Mouse (Mus musculus) CH12.LX (cell line): ENCODE results near the gene Dydc1. TPM values are rescaled to one million over a fixed set of nuclear protein-coding genes. Genes with fewer than 3 reads are reported as not detected.

ENCODE experiments used
- DNase-seq: peaks from one replicate; pipeline ENCODE4 v3.0.0-alpha.2; 2013; ENCODE audit errors: extremely low read depth
- H3K27ac ChIP-seq: 2 replicates; pipeline ENCODE4 v1.5.1; 2012; ENCODE audit warnings: low read depth, mild to moderate bottlenecking, control low read depth, moderate library complexity; ENCODE audit not compliant: insufficient read depth
- H3K27me3 ChIP-seq: replicated peaks from 2 replicates; pipeline ENCODE3; 2012; ENCODE audit warnings: inconsistent platforms
- H3K36me3 ChIP-seq, 2 experiments: replicated peaks in 1 of 2; 2 replicates each; pipeline versions ENCODE3 to v1.6.1; 2012; ENCODE audit warnings: inconsistent platforms in 1 of 2, low read length in 1 of 2, mild to moderate bottlenecking in 1 of 2, mixed read lengths in 1 of 2, moderate library complexity in 1 of 2; ENCODE audit not compliant: control insufficient read depth in 1 of 2, insufficient read depth in 1 of 2
- H3K4me1 ChIP-seq, 2 experiments: 2 replicates each; pipeline ENCODE4 v1.6.1; 2012; ENCODE audit warnings: inconsistent platforms in 1 of 2, moderate library complexity in 1 of 2; ENCODE audit not compliant: insufficient read depth in 2 of 2, control insufficient read depth in 1 of 2
- H3K4me2 ChIP-seq: 2 replicates; pipeline ENCODE4 v1.6.1; 2012; ENCODE audit warnings: low read depth, mild to moderate bottlenecking, control low read depth; ENCODE audit not compliant: poor library complexity, insufficient read depth, severe bottlenecking
- H3K4me3 ChIP-seq, 3 experiments: fragments of 150-350 bp in 1 of 3; sonication (generic) in 1 of 3; replicated peaks in 1 of 3; 2 replicates each; pipeline versions ENCODE3 to v1.5.1; 2011 to 2012; ENCODE audit warnings: low read depth in 2 of 3, low read length in 2 of 3, mild to moderate bottlenecking in 2 of 3, moderate library complexity in 2 of 3, control low read depth in 1 of 3, improper control_type of control experiment in 1 of 3, inconsistent platforms in 1 of 3, mixed read lengths in 1 of 3; ENCODE audit not compliant: poor library complexity in 1 of 3
- H3K79me2 ChIP-seq: replicated peaks from 2 replicates; pipeline ENCODE4 v1.6.1; 2012; ENCODE audit warnings: mild to moderate bottlenecking, moderate library complexity; ENCODE audit not compliant: control insufficient read depth, poor library complexity, insufficient read depth, severe bottlenecking; ENCODE audit errors: extremely low read depth
- H3K9ac ChIP-seq: 2 replicates; pipeline ENCODE4 v1.6.1; 2012; ENCODE audit warnings: low read depth, mild to moderate bottlenecking, control low read depth, moderate library complexity; ENCODE audit not compliant: insufficient read depth
- H3K9me3 ChIP-seq: replicated peaks from 2 replicates; pipeline ENCODE3; 2012; ENCODE audit warnings: low read length, inconsistent platforms, mixed read lengths
- BHLHE40 ChIP-seq: IDR thresholded peaks from 2 replicates; pipeline ENCODE4 v1.6.1; 2011; ENCODE audit warnings: mild to moderate bottlenecking, low read depth, low read length, improper control_type of control experiment
- CHD1 ChIP-seq: IDR thresholded peaks from 2 replicates; pipeline ENCODE4 v1.6.1; 2012; ENCODE audit warnings: low read depth, low read length, improper control_type of control experiment, inconsistent platforms
- CTCF ChIP-seq, 2 experiments: IDR thresholded peaks in 1 of 2; conservative IDR thresholded peaks in 1 of 2; 2 replicates each; pipeline ENCODE4 v1.5.1; 2011 to 2012; ENCODE audit warnings: low read depth in 2 of 2, low read length in 2 of 2, improper control_type of control experiment in 1 of 2, inconsistent platforms in 1 of 2, mild to moderate bottlenecking in 1 of 2, moderate library complexity in 1 of 2
- GABPA ChIP-seq: IDR thresholded peaks from 2 replicates; pipeline ENCODE4 v1.6.1; 2012; ENCODE audit warnings: low read depth, low read length, improper control_type of control experiment, inconsistent platforms; ENCODE audit not compliant: insufficient replicate concordance
- IRF4 ChIP-seq: IDR thresholded peaks from 2 replicates; pipeline ENCODE4 v1.6.1; 2014; ENCODE audit warnings: low read depth, mild to moderate bottlenecking, inconsistent platforms, low read length, improper control_type of control experiment
- KAT2A ChIP-seq: IDR thresholded peaks from 2 replicates; pipeline ENCODE4 v1.6.1; 2012; ENCODE audit warnings: low read length, improper control_type of control experiment, inconsistent platforms; ENCODE audit not compliant: insufficient replicate concordance
- MAX ChIP-seq: IDR thresholded peaks from 2 replicates; pipeline ENCODE4 v1.6.1; 2011; ENCODE audit warnings: low read length, improper control_type of control experiment
- NELFE ChIP-seq: IDR thresholded peaks from 2 replicates; pipeline ENCODE4 v1.6.1; 2011; ENCODE audit warnings: low read depth, low read length, improper control_type of control experiment
- NRF1 ChIP-seq: IDR thresholded peaks from 2 replicates; pipeline ENCODE4 v1.6.1; 2014; ENCODE audit warnings: low read depth, mild to moderate bottlenecking, inconsistent platforms, low read length, improper control_type of control experiment, moderate library complexity
- RAD21 ChIP-seq: IDR thresholded peaks from 2 replicates; pipeline ENCODE4 v1.6.1; 2011; ENCODE audit warnings: low read depth, mild to moderate bottlenecking, low read length, improper control_type of control experiment, moderate library complexity
- SMC3 ChIP-seq: IDR thresholded peaks from 2 replicates; pipeline ENCODE4 v1.6.1; 2011; ENCODE audit warnings: low read depth, low read length, improper control_type of control experiment
- TCF12 ChIP-seq: IDR thresholded peaks from 2 replicates; pipeline ENCODE4 v1.6.1; 2014; ENCODE audit warnings: low read depth, mild to moderate bottlenecking, inconsistent platforms, low read length, improper control_type of control experiment
- USF1 ChIP-seq: IDR thresholded peaks from 2 replicates; pipeline ENCODE4 v1.6.1; 2014; ENCODE audit warnings: low read depth, mild to moderate bottlenecking, inconsistent platforms, low read length, improper control_type of control experiment
- USF2 ChIP-seq: conservative IDR thresholded peaks from 2 replicates; pipeline ENCODE4 v1.6.1; 2011; ENCODE audit warnings: low read depth, low read length, improper control_type of control experiment
- ZC3H11A ChIP-seq: IDR thresholded peaks from 2 replicates; pipeline ENCODE4 v1.6.1; 2012; ENCODE audit warnings: low read depth, mild to moderate bottlenecking, inconsistent platforms, low read length, improper control_type of control experiment
- ZKSCAN1 ChIP-seq: IDR thresholded peaks from 2 replicates; pipeline ENCODE4 v1.6.1; 2012; ENCODE audit warnings: low read depth, inconsistent platforms, low read length, improper control_type of control experiment, borderline replicate concordance
- dilution Hi-C: fragments of 300-500 bp; cut with MboI; formaldehyde crosslinking; loops from 2 replicates; pipeline ENCODE4 v1.14.3; 2020; ENCODE audit warnings: low sequenced_read_pairs; ENCODE audit not compliant: extremely low pct_unique_long_range_greater_than_20kb, extremely low pct_ligation_motif_present
- in situ Hi-C: fragments of 300-500 bp; cut with MboI; formaldehyde crosslinking; loops from 3 replicates; pipeline ENCODE4 v1.14.3; 2019; ENCODE audit warnings: low sequenced_read_pairs, low pct_ligation_motif_present, low pct_unique_long_range_greater_than_20kb, mixed read lengths
- polyA plus RNA-seq: library from polyadenylated mRNA; unstranded; fragments of >175 nt; gene quantifications from 2 replicates; pipeline ENCODE4 v1.2.1, GENCODE M21; 2012; ENCODE audit warnings: low read depth; ENCODE audit not compliant: insufficient read length
- total RNA-seq, 2 experiments: library from RNA; depleted of rRNA; stranded (reverse); fragments of 300-350 nt in 1 of 2; fragments of >200 nt in 1 of 2; gene quantifications; 2 replicates each; pipeline ENCODE4 v1.2.3; 2012 to 2014

The Dydc1 gene
- total and polyA plus RNA-seq, 3 experiments = not detected

DNA sequence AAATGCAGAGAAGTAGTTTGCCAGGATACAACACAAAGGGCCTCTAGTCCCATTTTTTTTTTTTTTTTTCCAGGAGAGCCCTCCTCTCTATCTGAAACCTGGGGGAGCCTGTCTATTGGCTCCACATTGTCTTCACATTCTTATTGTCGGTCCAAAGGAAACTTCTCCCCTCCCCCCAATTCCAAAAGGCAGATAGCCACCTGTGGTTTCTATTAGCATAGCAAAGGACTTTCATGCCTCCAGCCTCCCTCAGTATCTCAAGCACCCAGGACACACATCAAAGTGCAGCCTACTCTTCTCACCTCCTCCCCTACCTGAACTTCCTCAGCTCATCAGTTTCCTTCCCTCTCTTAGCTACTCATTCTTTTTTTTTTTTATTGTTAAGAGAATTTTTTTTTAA, 6.3 kb upstream of the Dydc1 start:
- H3K4me1 ChIP-seq = no peaks in the 10 kb centered on the region

DNA sequence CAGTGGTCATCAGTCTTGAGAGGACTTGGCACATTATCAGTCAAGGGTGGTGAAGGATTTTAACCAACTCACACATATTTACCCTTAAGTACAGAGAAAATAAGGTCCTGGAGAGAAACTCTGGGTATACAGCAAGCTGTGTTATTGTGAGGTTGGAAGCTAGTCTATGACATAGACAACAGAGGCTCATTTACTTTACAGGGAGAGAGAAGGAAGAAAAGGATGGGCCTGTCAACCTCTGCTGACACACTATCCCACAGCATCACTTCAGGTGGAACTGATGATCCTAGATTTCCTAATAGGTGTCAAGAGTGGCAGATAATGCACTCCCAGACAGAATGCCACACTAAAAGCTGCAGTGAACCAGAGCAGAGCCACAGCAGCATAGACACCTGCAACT, 3.6 kb upstream of the Dydc1 start, which contains the start of gene Dydc2:
TSS of gene Dydc2 (minus strand) at position 101 of the 400 bp plus-strand sequence.
- TF ChIP-seq KAT2A = no peak
- no peak within 1 kb of the TSS for H3K4me2 ChIP-seq
- H3K79me2 ChIP-seq = no peaks in the 10 kb centered on the region
- H3K4me3 ChIP-seq = no peak within 1 kb of the TSS
- no peaks in the 10 kb centered on the region for H3K36me3 ChIP-seq
- dilution Hi-C loops = no loop called here
- peaks cover 0 to 12% of the 10 kb centered on the region in 2 experiments; a peak in 2 of 4 replicates for H3K4me1 ChIP-seq
- no peak within 1 kb of the TSS for H3K9ac ChIP-seq
- DNase-seq = no peak
- H3K9me3 ChIP-seq = no peaks in the 10 kb centered on the region
- H3K27ac ChIP-seq = no peak within 1 kb of the TSS
- in situ Hi-C loops = no loop called here
- peaks cover 5% of the 10 kb centered on the region for H3K27me3 ChIP-seq

More for the DNA sequence above, 6.3 kb upstream of the Dydc1 start:
- Histone ChIP-seq H3K27ac (no peak overlapping the region), H3K36me3 (no peaks in the 10 kb centered on the region), H3K4me3 (no peak overlapping the region), H3K9me3 (no peaks in the 10 kb centered on the region), H3K9ac (no peak overlapping the region), H3K27me3 (peaks cover 2% of the 10 kb centered on the region), H3K4me2 (no peak overlapping the region), H3K79me2 (no peaks in the 10 kb centered on the region)
- in situ Hi-C loops = no loop called here
- TF ChIP-seq SMC3 = no peak
- TF ChIP-seq RAD21 = no peak
- TF ChIP-seq CTCF (conservative IDR thresholded peaks at IDR 0.05 in 1 of 2, IDR thresholded peaks at IDR 0.05 in 1 of 2; ENCODE audit: low read depth in 2 of 2, low read length in 2 of 2) = no peak
- TF ChIP-seq ZKSCAN1 = no peak
- TF ChIP-seq USF2 = no peak
- no peak for TF ChIP-seq CHD1
- no peak for TF ChIP-seq TCF12
- no peak for TF ChIP-seq MAX
- no peak for TF ChIP-seq ZC3H11A
- TF ChIP-seq USF1 = no peak
- DNase-seq = no peak
- dilution Hi-C loops = no loop called here

DNA sequence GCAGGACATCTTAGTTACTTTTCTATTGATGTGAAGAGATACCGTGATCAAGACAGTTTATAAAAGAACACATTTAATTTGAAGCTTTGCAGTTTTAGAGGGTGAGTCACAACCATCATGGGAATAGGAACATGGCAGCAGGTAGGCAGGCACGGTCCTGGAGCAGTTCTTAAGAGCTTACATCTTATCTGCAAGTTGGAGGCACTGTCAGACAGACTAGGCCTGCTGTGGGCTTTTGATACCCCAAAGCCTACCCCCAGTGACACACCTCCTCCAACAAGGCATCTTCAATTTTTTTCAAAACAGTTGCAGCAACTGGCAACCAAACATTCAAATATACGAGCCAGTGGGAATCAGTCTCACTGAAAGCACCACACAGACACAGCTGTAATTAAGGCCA, 2.4 kb upstream of the Dydc1 start:
- TF ChIP-seq NELFE = no peak
- TF ChIP-seq ZKSCAN1 = no peak
- TF ChIP-seq NRF1 = no peak
- no peak for TF ChIP-seq IRF4
- TF ChIP-seq GABPA = no peak
- TF ChIP-seq BHLHE40 = no peak
- Histone ChIP-seq H3K36me3 (no peaks in the 10 kb centered on the region), H3K4me3 (no peak overlapping the region), H3K27ac (no peak overlapping the region), H3K9me3 (no peaks in the 10 kb centered on the region), H3K4me1 (peaks cover 0 to 12% of the 10 kb centered on the region in 2 experiments; a peak in 2 of 4 replicates), H3K79me2 (no peaks in the 10 kb centered on the region), H3K27me3 (peaks cover 5% of the 10 kb centered on the region), H3K9ac (no peak overlapping the region), H3K4me2 (no peak overlapping the region)
- DNase-seq = no peak
- in situ Hi-C loops (no loop called here), dilution Hi-C loops (no loop called here)
